Mouse (Mus musculus) kidney, adult 11 months (tissue): ENCODE results near the gene Scyl1.
"Not testable (repeated sequence)": the region's sequence is repeated elsewhere in the genome, so short reads cannot be mapped to it uniquely, and the experiment has no call there.

ENCODE experiments used
- DNase-seq: peaks from one replicate; pipeline ENCODE4 v3.0.0; 2022

The Scyl1 gene

DNA sequence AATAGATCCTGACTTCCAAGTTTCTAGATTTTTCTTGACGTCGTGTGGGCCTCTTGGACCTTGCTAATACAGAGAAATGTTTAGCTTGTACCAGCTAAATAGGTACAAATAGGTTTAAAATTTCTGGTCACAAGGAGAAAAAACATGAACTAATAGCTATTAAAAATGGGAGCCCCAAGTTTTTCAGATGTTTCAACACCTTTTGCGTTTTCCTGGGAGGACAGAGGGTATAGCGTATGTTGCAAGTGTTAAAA lies 31.5 kb upstream of the Scyl1 start:
- no peak for DNase-seq

DNA sequence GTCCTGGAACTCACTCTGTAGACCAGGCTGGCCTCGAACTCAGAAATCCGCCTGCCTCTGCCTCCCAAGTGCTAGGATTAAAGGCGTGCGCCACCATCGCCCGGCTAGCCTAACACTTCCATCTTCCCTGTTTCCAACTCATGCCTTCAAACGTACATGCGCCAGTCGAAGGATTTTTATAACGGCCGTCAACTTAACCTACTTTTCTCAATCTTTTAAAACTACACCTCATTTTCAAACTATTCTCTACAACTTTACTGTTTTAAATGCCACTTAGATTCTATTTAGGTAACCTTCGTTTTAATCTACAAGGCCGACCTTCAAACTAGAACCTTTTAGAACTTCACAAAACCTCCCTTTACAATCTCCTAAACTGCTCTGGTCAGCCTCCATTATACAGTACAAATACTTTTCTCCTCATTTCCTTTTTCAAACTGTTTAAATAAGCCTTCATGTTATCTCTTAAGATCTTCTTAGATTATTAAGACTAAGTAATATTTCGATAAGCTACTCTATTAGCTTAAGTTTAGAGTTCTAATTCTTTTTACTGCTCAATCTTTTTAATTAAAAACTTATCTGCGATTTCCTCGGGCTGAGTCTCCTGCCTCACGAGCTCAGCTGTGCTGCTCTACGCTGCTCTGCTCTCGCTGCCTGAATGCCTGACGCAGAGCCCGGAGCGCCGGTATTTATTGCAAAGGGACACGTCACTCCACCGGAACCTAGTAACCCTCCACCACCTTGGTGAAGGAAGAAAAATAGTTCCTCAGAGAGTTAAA lies 31.0 kb upstream of the Scyl1 start:
- peak; percentile 93 for DNase-seq

DNA sequence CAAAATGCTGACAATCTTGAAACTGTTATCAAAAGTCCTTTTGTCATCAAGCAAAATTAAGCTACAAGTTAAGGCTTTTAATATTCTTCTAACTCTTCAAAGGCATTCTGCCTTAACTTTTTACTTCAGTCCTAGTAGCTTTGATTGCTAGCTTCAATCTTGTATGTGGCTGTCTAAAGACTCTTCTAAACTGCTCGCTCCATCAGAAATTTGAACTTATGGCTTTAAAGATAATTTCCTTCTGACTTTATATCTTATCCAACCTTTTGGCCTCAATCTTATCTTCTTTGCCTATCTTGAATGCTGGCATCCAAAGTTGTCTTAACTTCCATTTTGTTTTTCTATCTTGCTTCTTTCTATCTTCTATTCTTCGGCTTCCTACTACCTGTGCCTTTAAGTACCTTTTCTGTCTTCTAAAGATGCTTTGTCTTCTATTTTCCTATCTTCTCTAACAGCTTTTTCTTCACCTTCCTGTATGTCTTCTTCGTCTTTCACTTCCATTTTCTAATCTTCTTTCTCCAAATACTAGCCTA lies 30.3 kb upstream of the Scyl1 start:
- DNase-seq = no peak

DNA sequence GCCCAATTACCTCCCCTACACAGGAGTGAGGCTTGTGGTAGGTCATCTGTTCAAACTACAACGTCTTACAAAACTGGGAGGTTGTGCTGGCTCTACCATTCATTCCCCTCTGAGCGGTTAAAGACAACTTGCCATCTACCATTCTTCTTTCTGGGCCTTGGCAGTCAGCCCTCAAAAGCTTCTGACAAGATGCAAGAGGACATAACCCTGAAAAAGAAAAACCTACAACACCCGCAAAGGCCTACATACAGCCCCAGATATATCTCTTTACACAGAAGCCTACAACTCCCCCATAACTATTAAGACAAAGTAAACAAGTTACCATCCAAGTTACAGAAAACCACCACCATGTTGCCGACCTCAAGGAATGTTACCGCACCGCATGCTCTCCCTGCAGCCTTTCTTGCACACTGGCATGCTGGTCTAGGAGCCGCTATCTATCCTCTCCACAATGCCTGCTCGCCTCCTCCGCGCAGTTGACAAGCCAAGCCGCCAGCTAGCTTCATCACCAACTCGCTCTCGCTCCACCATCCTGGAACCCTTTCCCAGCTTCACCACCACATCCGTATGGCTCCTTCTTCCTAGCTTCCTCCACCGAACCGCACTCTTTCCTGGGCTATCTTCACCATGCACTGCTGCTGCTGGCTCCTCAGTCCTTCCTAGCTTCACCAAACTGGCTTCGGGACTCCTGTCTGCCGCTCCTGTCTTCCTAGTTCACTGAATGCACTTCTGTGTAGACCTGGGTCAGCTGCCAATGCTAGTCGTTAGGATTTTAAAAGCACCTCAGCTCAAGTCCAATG lies 29.6 kb upstream of the Scyl1 start:
- DNase-seq = no peak

DNA sequence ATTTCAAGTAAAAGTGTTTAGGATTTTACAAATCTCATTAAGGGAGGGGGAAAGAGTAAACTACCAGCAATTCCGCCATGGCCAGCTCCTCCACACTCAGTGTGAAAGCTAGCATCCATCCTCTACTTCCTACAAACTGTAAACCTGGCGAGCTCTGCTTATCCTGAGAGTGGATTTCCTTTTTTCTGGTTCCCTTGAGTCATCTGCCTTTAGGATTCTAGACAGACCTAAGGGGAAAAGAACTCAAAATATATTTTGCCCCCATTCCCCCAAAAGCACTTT lies 29.1 kb upstream of the Scyl1 start:
- no peak for DNase-seq

DNA sequence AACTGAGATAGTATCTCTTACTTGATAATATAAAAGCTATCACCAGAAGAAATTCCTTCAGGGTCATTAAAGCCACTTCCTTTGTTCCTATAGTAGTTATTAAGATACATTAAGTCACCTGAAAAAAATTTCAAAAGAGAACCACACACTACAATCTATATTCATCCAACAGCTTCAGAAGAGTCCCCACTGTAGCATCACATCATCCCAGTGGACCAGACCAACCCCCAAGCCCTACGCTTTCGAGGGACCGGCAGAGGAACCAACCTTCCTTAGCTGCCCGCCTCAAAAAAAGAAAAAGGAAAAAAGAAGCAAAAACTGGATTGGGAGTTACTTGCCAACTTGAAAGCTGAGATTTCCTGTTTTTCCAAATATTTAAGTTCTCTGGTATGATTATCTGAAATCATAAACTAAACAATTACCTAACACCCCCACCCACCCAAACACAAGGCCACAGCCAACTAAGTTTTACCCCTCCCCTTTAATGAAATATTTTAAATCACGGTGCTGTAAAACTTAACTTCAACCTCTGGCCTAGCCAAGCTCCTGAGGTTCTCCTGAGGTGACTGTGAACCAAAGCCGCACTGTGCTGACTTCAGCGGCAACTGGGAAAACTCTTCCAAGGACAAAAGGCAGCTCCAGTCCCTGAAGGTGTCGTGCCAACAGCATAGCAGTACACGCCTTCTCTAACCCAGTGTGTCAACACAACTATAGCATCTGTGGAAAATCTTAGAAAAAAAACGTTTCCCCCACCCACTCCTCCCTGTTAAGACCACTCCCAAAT lies 28.5 kb upstream of the Scyl1 start:
- no peak for DNase-seq

DNA sequence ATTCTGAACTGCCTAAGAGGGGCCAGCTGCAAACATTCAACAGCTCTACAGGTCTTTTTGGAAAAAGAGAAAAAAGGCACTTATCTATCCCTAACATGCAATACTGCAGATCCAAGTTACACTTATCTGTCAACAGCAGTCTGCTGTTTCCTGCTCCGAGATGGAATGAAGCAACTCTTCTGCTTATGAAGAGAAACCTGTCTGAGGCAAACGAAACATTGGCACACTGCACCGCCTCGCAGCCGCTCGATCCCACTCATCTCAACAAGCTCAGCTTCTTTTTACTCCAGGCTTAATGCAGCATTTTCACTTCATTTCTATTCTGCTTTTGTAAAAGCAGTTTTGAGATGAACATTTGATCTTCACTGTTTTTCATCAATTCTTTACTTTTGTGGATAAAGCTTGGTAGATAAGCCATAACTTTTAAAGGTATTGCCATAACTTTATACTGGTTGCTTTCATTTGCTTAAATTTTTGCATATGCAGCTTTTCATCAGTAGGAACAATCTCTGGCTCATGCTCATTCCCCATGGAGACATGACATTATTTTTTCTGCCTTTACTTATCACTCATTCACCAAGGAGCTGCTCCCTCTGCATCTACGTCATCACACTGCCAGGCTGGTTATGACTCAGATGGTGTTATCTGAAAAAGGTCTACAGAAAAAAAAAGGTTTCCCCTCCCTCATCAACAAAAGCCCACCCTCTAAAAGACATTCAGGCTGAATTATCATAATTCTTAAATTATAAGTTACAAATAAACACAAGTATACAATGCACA lies 27.7 kb upstream of the Scyl1 start:
- no peak for DNase-seq

DNA sequence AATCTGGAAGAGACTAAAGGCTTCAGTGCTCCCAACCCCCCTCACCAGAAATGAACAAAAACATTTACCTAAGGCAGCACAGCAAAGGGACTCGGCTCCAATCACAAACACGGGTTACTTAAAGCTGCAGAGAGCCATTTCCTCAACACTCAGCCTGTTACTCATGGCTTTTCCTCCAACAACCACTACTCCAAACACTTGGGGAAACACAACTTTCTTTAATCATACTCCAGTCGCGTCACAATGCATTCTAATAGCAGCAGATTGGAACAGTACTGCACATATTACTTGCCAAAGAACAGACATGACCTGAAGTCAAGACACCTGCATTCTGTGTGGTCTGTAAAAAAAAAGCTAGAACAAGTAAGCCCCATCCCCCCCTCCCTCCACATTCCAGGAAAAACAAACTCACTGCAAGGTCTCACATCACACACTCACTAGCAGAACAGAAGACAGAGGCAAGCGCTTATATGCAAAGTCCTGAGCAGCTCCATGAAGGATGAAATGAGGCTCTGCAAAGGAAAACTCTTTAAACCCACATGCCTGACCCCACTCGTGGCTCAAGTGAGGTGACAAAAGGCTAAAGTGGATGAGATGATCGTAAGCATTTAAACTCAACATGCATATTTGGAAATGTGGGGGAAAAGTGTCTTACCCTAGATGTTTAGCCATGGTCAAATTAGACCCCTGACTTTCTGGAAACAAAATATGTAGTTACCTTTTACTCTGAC lies 26.3 kb upstream of the Scyl1 start:
- DNase-seq = no peak

DNA sequence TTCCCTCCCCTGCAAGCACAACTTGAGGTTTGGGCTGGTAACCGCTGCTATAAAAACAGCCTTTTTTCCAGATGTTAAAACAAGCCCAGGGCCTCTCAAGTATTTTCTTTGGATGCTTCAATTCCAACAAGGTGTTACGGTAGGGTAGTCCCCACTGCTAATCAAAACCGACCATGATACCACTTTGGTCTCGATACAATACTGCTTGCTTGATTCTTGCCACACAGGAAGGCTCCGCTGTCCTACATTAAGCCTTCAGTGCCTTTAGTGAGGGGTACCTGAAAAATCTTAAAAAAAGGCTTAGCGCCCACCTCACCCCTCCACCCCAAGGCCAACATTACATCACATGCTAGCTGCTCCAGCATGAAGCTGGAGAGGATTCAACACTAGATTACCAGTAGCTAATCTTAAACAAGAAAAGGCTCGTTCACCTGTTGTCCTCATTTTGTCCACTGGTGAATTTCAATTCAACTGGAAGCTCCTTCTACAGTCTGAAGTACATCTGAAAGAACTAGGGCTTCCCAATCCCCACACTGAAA lies 25.4 kb upstream of the Scyl1 start:
- no peak for DNase-seq

DNA sequence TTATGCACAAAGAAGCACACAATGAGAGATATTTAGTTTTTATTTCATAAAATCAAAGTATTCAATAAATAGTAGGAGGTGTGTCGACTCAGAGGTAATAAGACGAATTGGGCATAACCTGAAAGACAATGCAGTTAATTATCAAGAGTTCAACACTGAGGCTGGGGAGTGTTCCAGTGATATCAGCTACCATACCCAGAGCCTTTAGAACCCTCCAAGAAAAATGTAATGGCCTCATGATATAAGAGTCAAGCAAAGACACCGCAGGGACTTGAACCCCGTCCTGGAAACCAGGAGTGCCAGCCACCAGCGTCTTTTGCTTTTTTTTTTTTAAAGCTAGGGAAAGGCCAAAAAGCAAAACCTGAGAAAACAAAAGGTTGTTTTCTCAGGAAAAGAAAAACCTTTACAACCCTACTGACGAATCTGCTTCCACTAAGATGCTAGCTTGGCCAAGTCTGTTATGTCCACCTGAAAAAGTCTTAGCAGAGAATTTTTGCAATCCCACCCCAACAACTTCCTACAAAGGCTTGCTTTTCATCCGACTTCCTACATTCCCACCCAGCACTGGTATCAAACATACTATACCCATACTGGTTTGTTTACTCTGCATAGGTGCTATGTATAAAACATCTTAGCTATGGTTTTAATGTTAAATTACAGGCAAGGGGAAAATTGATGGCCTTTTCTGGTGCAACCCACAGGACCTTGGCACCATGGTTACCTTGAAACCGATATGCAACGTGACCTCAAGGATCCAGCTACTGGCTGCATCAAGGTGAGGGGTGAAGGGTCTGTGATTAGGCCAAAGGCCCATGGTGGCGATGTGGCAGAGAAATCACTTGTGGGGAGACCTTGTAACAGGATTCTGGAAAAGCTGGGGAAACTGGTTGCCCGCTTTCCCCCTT lies 24.7 kb upstream of the Scyl1 start:
- DNase-seq = no peak

DNA sequence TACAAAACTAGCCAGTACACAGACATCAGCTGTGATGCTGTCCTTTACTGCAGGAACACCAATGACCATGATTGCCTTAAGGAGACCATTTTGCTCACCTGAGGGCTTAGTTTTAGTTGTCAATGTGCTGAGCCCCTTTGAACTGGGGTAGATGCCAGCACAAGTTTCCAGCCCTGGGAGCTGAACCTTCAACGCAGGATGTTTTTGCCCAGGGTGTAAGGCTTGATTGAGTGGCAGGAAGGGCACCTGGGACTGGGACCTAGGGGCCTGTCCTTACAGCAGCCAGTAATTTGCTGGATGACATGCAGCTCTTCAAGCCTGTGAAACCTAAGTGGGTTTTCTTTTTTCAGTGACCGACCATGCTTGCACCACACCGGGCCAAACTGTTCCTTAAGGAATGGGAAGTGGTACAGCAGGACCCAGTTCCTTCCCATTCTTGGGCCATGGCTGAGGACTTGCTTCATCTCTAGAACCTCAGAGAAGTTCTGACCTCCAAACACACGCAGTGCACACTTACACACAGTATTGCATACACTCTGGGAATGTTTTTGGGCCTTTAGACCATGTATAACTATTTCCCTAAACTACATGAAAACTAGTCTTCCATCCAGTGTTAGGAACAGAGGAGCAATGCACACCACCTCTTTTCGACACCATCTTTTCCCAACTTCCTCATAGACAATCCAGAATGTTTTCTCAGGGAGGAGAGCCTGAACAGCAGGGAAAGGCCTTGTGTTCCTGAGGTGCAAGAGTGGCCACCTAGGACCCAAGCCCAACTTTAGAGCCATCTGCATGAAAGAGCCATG lies 23.8 kb upstream of the Scyl1 start:
- DNase-seq = no peak

DNA sequence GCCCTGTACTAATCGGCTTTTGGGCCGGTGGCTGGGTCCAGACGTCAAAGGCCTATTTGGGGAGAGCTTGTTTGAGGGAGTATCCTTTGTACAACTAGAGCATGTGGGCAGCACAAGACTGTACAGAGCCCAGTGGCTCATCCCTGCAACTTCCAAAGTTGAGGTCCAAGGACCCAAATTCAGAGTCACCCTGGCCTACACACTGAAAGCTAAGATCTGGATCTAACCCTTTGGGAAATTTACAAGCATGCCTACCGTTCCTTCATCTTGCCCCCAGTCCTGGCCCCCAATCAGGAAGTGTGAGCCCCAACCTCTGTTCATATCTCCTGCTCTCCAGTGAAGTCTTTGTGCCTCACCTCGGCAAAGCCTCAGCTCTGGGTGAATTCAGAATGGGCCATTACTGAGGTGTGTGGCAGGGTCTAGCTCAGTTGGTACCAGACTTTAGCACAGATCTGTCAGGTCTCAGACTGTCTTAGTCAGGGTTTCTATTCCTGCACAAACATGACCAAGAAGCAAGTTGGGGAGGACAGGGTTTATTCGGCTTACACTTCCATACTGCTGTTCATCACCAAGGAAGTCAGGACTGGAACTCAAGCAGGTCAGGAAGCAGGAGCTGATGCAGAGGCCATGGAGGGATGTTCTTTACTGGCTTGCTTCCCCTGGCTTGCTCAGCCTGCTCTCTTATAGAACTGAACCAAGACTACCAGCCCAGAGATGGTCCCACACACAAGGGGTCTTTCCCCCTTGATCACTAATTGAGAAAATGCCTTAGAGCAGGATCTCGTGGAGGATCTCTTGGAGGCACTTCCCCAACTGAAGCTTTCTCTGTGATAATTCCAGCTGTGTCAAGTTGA lies 22.9 kb upstream of the Scyl1 start:
- not testable (repeated sequence) for DNase-seq

DNA sequence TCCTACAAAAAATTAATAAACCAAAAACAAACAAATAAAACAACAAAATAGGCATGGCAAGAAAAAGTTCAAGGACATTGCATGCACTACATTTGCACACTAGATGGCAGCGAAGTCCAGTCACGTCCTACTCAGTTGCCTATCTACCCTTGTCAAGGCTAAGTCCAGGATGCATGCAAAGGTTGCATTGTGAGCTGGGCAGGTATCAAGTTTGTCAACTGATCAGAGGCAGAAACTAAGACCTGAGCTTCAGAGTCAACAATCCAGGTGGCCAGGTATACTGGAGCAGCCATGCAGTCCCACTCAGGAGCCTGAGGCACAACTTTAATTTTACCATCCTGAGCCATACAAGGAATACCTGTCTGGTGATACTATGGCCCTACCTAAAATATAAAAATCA lies 21.9 kb upstream of the Scyl1 start:
- DNase-seq = peak; percentile 73

DNA sequence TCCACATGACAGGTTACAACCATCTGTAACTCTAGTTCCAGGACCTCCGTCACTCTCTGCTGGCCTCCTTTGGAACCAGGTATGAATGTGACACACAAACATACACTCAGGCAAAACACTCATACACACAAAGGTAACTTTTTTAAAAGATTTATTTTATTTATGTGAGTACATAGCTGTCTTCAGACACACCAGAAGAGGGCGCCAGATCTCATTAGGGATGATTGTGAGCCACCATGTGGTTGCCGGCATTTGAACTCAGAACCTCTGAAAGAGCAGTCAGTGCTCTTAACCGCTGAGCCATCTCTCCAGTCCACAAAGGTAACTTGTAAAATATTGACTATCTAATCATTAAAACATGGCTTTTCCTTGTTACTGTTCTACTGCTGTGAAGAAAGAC lies 20.1 kb upstream of the Scyl1 start:
- no peak for DNase-seq

DNA sequence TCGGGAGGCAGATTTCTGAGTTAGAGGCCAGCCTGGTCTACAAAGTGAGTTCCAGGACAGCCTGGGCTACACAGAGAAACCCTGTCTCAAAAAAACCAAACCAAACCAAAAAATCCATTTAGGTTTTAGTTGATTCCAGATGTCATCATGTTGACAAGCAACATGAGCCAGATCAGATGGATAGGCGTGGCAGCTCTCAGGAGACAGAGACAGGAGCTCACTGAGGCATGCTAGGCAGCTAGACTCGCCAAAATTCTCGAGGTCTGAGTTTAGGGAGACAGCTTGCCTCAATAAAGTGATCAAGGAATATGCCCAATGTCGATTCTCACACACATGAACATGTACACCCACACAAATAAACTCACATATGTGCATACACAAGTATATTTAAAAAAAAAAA lies 17.8 kb upstream of the Scyl1 start:
- no peak for DNase-seq

DNA sequence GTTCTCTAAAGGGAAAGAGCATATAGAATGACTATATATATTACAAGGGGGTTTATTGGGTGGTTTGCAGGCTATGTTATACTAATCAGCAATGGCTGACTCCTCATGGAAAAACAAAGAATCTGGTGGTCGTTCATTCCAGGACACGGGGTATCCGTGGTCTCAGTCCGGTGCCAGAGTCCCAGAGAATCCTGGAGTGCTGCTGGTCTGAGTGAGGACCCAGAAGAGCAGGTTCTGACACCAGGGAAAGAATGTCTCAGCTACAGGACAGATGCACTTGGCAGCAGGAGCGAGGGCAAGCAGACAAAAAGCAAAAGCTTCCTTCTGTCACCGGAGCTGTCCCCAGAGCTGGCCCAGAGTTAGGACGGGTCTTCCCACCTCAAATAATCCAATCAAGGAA lies 17.4 kb upstream of the Scyl1 start:
- no peak for DNase-seq

DNA sequence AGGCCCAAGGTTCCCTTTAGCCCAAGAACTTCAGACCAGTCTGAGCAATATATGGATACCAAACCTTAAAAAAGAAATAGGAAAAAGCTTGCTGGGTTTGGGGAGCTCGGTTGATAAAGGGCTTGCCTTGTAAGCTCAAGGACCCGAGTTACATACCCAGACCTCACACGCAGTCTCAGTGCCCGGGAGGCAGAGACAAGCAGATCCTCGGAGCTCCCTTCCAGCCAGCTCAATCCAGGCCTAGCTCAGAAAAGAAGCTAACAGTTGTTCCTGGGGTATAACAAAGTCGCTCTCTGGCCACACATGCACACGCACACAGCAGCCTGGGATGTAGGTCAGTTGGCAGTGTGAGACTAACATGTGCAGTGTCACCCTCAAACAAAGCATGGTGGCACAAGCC lies 16.7 kb upstream of the Scyl1 start:
- no peak for DNase-seq

DNA sequence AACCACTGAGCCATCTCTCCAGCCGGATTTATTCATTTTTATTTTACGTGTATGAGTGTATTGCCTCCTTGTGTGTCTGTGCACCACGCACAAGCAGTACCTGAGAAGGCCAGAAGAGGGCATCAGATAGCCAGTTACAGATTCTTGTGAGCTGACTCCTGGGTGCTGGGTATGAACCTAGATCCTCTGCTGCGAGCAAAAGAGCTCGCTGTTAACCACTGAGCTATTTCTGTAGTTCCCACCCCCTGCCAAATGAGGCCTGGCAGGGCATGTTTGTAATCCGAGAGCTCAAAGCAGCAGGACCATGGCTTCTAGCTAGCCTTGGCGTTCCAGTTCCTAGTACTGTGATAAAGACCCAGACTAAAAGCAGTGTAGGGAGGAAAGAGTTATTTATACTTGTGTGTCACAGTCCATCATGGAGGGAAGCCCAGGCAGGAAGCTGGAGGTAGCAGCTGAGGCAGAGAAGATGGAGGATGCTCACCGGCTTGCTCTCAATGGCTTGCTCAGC lies 16.0 kb upstream of the Scyl1 start:
- peak; percentile 86 for DNase-seq
